Mouse (Mus musculus): ENCODE data around the gene Nsmce4a. TPM values are rescaled to one million over a fixed set of nuclear protein-coding genes. Genes with fewer than 3 reads are reported as not detected.

Nsmce4a gene
- total and polyA plus RNA-seq, 3 experiments, result 117 to 134 (median 129) TPM

DNA sequence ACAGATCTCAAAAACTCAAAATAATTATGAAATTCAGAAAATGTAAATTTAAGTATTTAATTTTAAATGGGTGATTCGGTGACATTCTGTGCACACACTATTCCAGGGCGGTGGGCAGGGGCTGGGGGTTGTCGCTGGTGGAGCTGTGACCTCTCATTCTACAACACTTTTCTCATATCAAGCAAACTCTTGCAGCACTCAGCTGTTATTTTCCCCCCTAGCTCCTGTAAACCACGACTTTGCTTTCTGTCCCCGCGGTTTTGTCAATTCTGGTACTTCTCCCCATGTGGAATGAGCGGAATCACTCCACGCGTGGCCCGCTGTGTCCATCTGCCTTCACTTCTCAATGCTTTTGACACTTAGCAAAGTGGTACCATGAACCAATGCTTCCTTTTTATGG, 828 bp upstream of the Nsmce4a start:
- no peaks in the 10 kb centered on the region; a peak in 1 of 4 replicates for H3K36me3 ChIP-seq (ENCODE audit: control insufficient read depth in 1 of 2, insufficient read depth in 2 of 2, low read length in 2 of 2)
- H3K4me1 ChIP-seq (ENCODE audit: control insufficient read depth in 1 of 2, insufficient read depth in 2 of 2, low read length in 2 of 2), result peaks cover 0 to 2% of the 10 kb centered on the region in 2 experiments; a peak in 1 of 4 replicates
- no peak overlapping the region for H3K9ac ChIP-seq (ENCODE audit: control insufficient read depth, low read depth, low read length, poor library complexity, severe bottlenecking)
- no peaks in the 10 kb centered on the region for H3K27me3 ChIP-seq (ENCODE audit: control insufficient read depth in 1 of 2, insufficient read depth in 2 of 2, low read length in 2 of 2)
- H3K27ac ChIP-seq (ENCODE audit: control insufficient read depth, low read depth, low read length), result no peak overlapping the region
- no peak for DNase-seq (ENCODE audit: low read depth, low spot score)
- H3K4me3 ChIP-seq (ENCODE audit: control insufficient read depth in 1 of 2, insufficient read depth in 1 of 2, low read depth in 2 of 2, low read length in 2 of 2), result no peak overlapping the region
- TF ChIP-seq GABPA (IDR thresholded peaks at IDR 0.05; ENCODE audit: low read depth, low read length), result no peak
- no peak for TF ChIP-seq GATA1 (IDR thresholded peaks at IDR 0.05; ENCODE audit: low read depth, low read length)
- TF ChIP-seq CHD1 (IDR thresholded peaks at IDR 0.05; ENCODE audit: low read depth, low read length), result no peak
- TF ChIP-seq ZMIZ1 (IDR thresholded peaks at IDR 0.05; ENCODE audit: low read depth, low read length), result no peak
- TF ChIP-seq TBP (IDR thresholded peaks at IDR 0.05; ENCODE audit: low read depth, low read length), result no peak
- TF ChIP-seq POLR2A (IDR thresholded peaks at IDR 0.05; ENCODE audit: control insufficient read depth in 1 of 2, insufficient read depth in 1 of 2, low read depth in 1 of 2, low read length in 2 of 2, poor library complexity in 1 of 2), result no peak
- no peak for TF ChIP-seq MEF2A (IDR thresholded peaks at IDR 0.05; ENCODE audit: extremely low read depth, insufficient replicate concordance, low read depth, low read length, poor library complexity, severe bottlenecking)
- TF ChIP-seq E2F4 (IDR thresholded peaks at IDR 0.05; ENCODE audit: borderline replicate concordance, low read depth, low read length), result no peak
- no peak for TF ChIP-seq MAX (IDR thresholded peaks at IDR 0.05; ENCODE audit: low read length)
- TF ChIP-seq USF2 (IDR thresholded peaks at IDR 0.05; ENCODE audit: borderline replicate concordance in 1 of 2, insufficient read depth in 1 of 2, low read depth in 1 of 2, low read length in 2 of 2), result no peak
- no peak for TF ChIP-seq MXI1 (IDR thresholded peaks at IDR 0.05; ENCODE audit: low read depth, low read length)
- TF ChIP-seq ETS1 (IDR thresholded peaks at IDR 0.05; ENCODE audit: low read depth, low read length), result no peak
- no peak for TF ChIP-seq EP300 (IDR thresholded peaks at IDR 0.05; ENCODE audit: low read depth in 1 of 2, low read length in 2 of 2)
- TF ChIP-seq JUND (IDR thresholded peaks at IDR 0.05; ENCODE audit: low read depth, low read length), result no peak
- no peak for TF ChIP-seq POLR2AphosphoS5 (IDR thresholded peaks at IDR 0.05; ENCODE audit: borderline replicate concordance, low read depth, low read length)
- no peak for TF ChIP-seq CHD2 (IDR thresholded peaks at IDR 0.05; ENCODE audit: low read length)
- no peak for TF ChIP-seq TAL1 (IDR thresholded peaks at IDR 0.05; ENCODE audit: low read length)
- no peak for TF ChIP-seq BHLHE40 (IDR thresholded peaks at IDR 0.05; ENCODE audit: borderline replicate concordance, low read depth, low read length)
- no peaks in the 10 kb centered on the region for H3K79me2 ChIP-seq (ENCODE audit: control insufficient read depth, insufficient read depth, low read length, poor library complexity)
- H3K9me3 ChIP-seq (replicated peaks; ENCODE audit: insufficient read depth, low read length), result no peaks in the 10 kb centered on the region

DNA sequence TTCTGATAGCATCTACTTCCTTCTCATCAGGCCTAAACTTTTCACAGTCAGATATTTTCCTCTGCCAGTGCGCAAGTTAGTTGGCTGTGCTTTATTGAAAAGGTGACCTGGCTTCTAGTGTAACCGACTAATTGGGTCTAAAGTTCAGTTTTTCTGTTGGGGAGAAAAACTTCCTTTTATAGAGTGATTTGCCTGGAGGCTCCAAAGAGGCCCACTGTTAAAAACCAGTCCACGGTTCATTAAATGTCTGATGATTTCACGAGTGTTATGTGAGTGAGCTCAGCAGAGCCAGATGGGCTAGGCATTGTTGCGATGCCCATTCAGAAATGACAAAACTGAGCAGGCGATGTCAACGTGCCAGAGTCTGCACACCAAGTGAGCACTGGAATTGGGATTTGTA, 2.4 kb downstream of the Nsmce4a start:
- Histone ChIP-seq H3K4me1 (ENCODE audit: control insufficient read depth in 1 of 2, insufficient read depth in 2 of 2, low read length in 2 of 2) (peaks cover 0 to under 1% of the 10 kb centered on the region in 2 experiments; a peak in 1 of 4 replicates), H3K27me3 (ENCODE audit: control insufficient read depth in 1 of 2, insufficient read depth in 2 of 2, low read length in 2 of 2) (no peaks in the 10 kb centered on the region), H3K4me3 (ENCODE audit: control insufficient read depth in 1 of 2, insufficient read depth in 1 of 2, low read depth in 2 of 2, low read length in 2 of 2) (no peak overlapping the region), H3K27ac (ENCODE audit: control insufficient read depth, low read depth, low read length) (no peak overlapping the region), H3K79me2 (ENCODE audit: control insufficient read depth, insufficient read depth, low read length, poor library complexity) (no peaks in the 10 kb centered on the region), H3K9me3 (replicated peaks; ENCODE audit: insufficient read depth, low read length) (no peaks in the 10 kb centered on the region), H3K36me3 (ENCODE audit: control insufficient read depth in 1 of 2, insufficient read depth in 2 of 2, low read length in 2 of 2) (no peaks in the 10 kb centered on the region), H3K9ac (ENCODE audit: control insufficient read depth, low read depth, low read length, poor library complexity, severe bottlenecking) (no peak overlapping the region)
- no peak for TF ChIP-seq MAX (IDR thresholded peaks at IDR 0.05; ENCODE audit: low read length)
- TF ChIP-seq UBTF (IDR thresholded peaks at IDR 0.05; ENCODE audit: borderline replicate concordance, insufficient read depth, low read depth, low read length), result no peak
- no peak for DNase-seq (ENCODE audit: low read depth, low spot score)

Data from MEL (cell line).